Mouse (Mus musculus): Measurements from ENCODE around the gene Plcd1. TPM values are rescaled to one million over a fixed set of nuclear protein-coding genes. Genes with fewer than 3 reads are reported as not detected.

The Plcd1 gene
- polyA plus RNA-seq, 1 experiment from 2014 or later, result 0.42 TPM

GRCm38 (mm10) chr9:119082039-119082438, 11.3 kb downstream of the Plcd1 start:
- no peaks in the 10 kb centered on the region for H3K79me2 ChIP-seq (ENCODE audit: inconsistent target)
- WGBS (ENCODE audit: missing documents), result 79% methylated on average over 6 of the region's 8 CpGs
- no peak overlapping the region for H3K27ac ChIP-seq
- H3K36me3 ChIP-seq (ENCODE audit: inconsistent target), result no peaks in the 10 kb centered on the region
- H3K4me3 ChIP-seq (ENCODE audit: inconsistent target), result no peak overlapping the region

GRCm38 (mm10) chr9:119080040-119080675, 13.1 kb downstream of the Plcd1 start:
- no peaks in the 10 kb centered on the region for H3K79me2 ChIP-seq (ENCODE audit: inconsistent target)
- H3K27ac ChIP-seq, result no peak overlapping the region
- H3K4me3 ChIP-seq (ENCODE audit: inconsistent target), result no peak overlapping the region
- WGBS (ENCODE audit: missing documents), result 85% methylated on average over 5 of the region's 5 CpGs
- no peaks in the 10 kb centered on the region for H3K36me3 ChIP-seq (ENCODE audit: inconsistent target)

- H3K4me3 ChIP-seq (ENCODE audit: inconsistent target), result no peak overlapping the region
- WGBS (ENCODE audit: missing documents), result 79% methylated on average over 16 of the region's 16 CpGs
- no peaks in the 10 kb centered on the region for H3K79me2 ChIP-seq (ENCODE audit: inconsistent target)
- peak overlapping the region; percentile 40; the same call in 1 of the 2 replicates for H3K27ac ChIP-seq
- H3K36me3 ChIP-seq (ENCODE audit: inconsistent target), result no peaks in the 10 kb centered on the region
Measured at GRCm38 (mm10) chr9:119075685-119076084, 17.6 kb downstream of the Plcd1 start.

GRCm38 (mm10) chr9:119073184-119073895, 20.0 kb downstream of the Plcd1 start:
- 89% methylated on average over 14 of the region's 15 CpGs for WGBS (ENCODE audit: missing documents)
- no peak overlapping the region for H3K4me3 ChIP-seq (ENCODE audit: inconsistent target)
- no peak overlapping the region for H3K27ac ChIP-seq
- no peaks in the 10 kb centered on the region for H3K79me2 ChIP-seq (ENCODE audit: inconsistent target)
- H3K36me3 ChIP-seq (ENCODE audit: inconsistent target), result no peaks in the 10 kb centered on the region

GRCm38 (mm10) chr9:119071786-119072185, 21.5 kb downstream of the Plcd1 start:
- WGBS (ENCODE audit: missing documents), result 90% methylated on average over 9 of the region's 9 CpGs
- Histone ChIP-seq H3K79me2 (ENCODE audit: inconsistent target) (no peaks in the 10 kb centered on the region), H3K4me3 (ENCODE audit: inconsistent target) (no peak overlapping the region), H3K27ac (no peak overlapping the region), H3K36me3 (ENCODE audit: inconsistent target) (no peaks in the 10 kb centered on the region)

GRCm38 (mm10) chr9:119070173-119070825, 23.0 kb downstream of the Plcd1 start:
- Histone ChIP-seq H3K36me3 (ENCODE audit: inconsistent target) (no peaks in the 10 kb centered on the region), H3K4me3 (ENCODE audit: inconsistent target) (no peak overlapping the region), H3K27ac (no peak overlapping the region), H3K79me2 (ENCODE audit: inconsistent target) (no peaks in the 10 kb centered on the region)
- WGBS (ENCODE audit: missing documents), result 90% methylated on average over 12 of the region's 13 CpGs

- no peak overlapping the region for H3K4me3 ChIP-seq (ENCODE audit: inconsistent target)
- no peaks in the 10 kb centered on the region for H3K79me2 ChIP-seq (ENCODE audit: inconsistent target)
- WGBS (ENCODE audit: missing documents), result 96% methylated on average over 10 of the region's 11 CpGs
- H3K36me3 ChIP-seq (ENCODE audit: inconsistent target), result no peaks in the 10 kb centered on the region
- H3K27ac ChIP-seq, result no peak overlapping the region
Measured at GRCm38 (mm10) chr9:119068266-119068665, 25.0 kb downstream of the Plcd1 start.

- H3K79me2 ChIP-seq (ENCODE audit: inconsistent target), result no peaks in the 10 kb centered on the region
- no peak overlapping the region for H3K27ac ChIP-seq
- WGBS (ENCODE audit: missing documents), result 6% methylated on average over 5 of the region's 6 CpGs
- H3K36me3 ChIP-seq (ENCODE audit: inconsistent target), result no peaks in the 10 kb centered on the region
- no peak overlapping the region for H3K4me3 ChIP-seq (ENCODE audit: inconsistent target)
Measured at GRCm38 (mm10) chr9:119067601-119068000, 25.7 kb downstream of the Plcd1 start.

GRCm38 (mm10) chr9:119064296-119064695, 29.0 kb downstream of the Plcd1 start:
- H3K79me2 ChIP-seq (ENCODE audit: inconsistent target), result no peaks in the 10 kb centered on the region
- H3K27ac ChIP-seq, result no peak overlapping the region
- no peaks in the 10 kb centered on the region for H3K36me3 ChIP-seq (ENCODE audit: inconsistent target)
- H3K4me3 ChIP-seq (ENCODE audit: inconsistent target), result peak overlapping the region; percentile 29; the same call in 1 of the 2 replicates
- WGBS (ENCODE audit: missing documents), result 38% methylated on average over 4 of the region's 4 CpGs

- H3K27ac ChIP-seq, result no peak overlapping the region
- WGBS (ENCODE audit: missing documents), result 58% methylated on average over 19 of the region's 19 CpGs
- no peaks in the 10 kb centered on the region for H3K36me3 ChIP-seq (ENCODE audit: inconsistent target)
Measured at GRCm38 (mm10) chr9:119063036-119063644, 30.2 kb downstream of the Plcd1 start.

GRCm38 (mm10) chr9:119060701-119061100, 32.6 kb downstream of the Plcd1 start:
- WGBS (ENCODE audit: missing documents), result 88% methylated on average over 10 of the region's 10 CpGs
- Histone ChIP-seq H3K36me3 (ENCODE audit: inconsistent target) (no peaks in the 10 kb centered on the region), H3K4me3 (ENCODE audit: inconsistent target) (no peak overlapping the region), H3K27ac (no peak overlapping the region), H3K79me2 (ENCODE audit: inconsistent target) (no peaks in the 10 kb centered on the region)

More at GRCm38 (mm10) chr9:119063036-119063644, 30.2 kb downstream of the Plcd1 start:
- no peaks in the 10 kb centered on the region for H3K79me2 ChIP-seq (ENCODE audit: inconsistent target)
- peak overlapping the region; percentile 29 for H3K4me3 ChIP-seq (ENCODE audit: inconsistent target)

GRCm38 (mm10) chr9:119058245-119058644, 35.1 kb downstream of the Plcd1 start:
- Histone ChIP-seq H3K79me2 (ENCODE audit: inconsistent target) (no peaks in the 10 kb centered on the region), H3K4me3 (ENCODE audit: inconsistent target) (no peak overlapping the region), H3K27ac (no peak overlapping the region), H3K36me3 (ENCODE audit: inconsistent target) (no peaks in the 10 kb centered on the region)
- 98% methylated on average over 7 of the region's 7 CpGs for WGBS (ENCODE audit: missing documents)

- Histone ChIP-seq H3K79me2 (ENCODE audit: inconsistent target) (no peaks in the 10 kb centered on the region), H3K4me3 (ENCODE audit: inconsistent target) (no peak overlapping the region), H3K27ac (no peak overlapping the region), H3K36me3 (ENCODE audit: inconsistent target) (no peaks in the 10 kb centered on the region)
- 81% methylated on average over 4 of the region's 4 CpGs for WGBS (ENCODE audit: missing documents)
Measured at GRCm38 (mm10) chr9:119055336-119055735, 38.0 kb downstream of the Plcd1 start.

- Histone ChIP-seq H3K36me3 (ENCODE audit: inconsistent target) (no peaks in the 10 kb centered on the region), H3K4me3 (ENCODE audit: inconsistent target) (no peak overlapping the region), H3K27ac (no peak overlapping the region), H3K79me2 (ENCODE audit: inconsistent target) (no peaks in the 10 kb centered on the region)
- 61% methylated on average over 9 of the region's 9 CpGs for WGBS (ENCODE audit: missing documents)
Measured at GRCm38 (mm10) chr9:119053964-119054576, 39.2 kb downstream of the Plcd1 start.

Measured in macrophage (primary cell).